Mouse (Mus musculus): ENCODE measurements at regions not wholly inside any gene's neighbourhood (a gene's known extent, or its start where the extent isn't known, plus 50 kb on each side); places are given as distances from the start of the nearest gene placed in this dataset.

DNA sequence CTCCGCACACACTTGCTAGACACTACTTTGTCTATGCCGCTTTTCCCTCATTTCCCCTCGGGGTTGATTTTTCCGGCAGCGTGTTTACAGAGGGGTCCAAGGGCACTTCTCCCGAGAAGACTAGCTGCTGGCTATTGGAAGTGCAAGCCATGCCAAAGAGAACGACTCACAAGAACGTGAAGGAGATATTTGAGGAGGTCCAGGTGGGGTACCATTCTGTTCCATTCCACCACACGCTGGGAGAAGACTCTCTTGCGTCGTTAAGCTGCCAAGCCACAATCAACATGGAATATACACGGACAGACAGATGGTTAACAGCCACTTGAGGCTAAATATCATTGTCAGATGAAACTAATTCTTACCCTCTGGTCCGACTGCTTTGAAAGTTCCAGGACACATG, 144.6 kb upstream of the Fst start:
- H3K27me3 ChIP-seq (ENCODE audit: control insufficient read depth in 1 of 2, insufficient read depth in 2 of 2, low read length in 2 of 2), result no peaks in the 10 kb centered on the region
- no peak overlapping the region for H3K4me3 ChIP-seq (ENCODE audit: control insufficient read depth in 1 of 2, insufficient read depth in 1 of 2, low read depth in 2 of 2, low read length in 2 of 2)
- H3K9ac ChIP-seq (ENCODE audit: control insufficient read depth, low read depth, low read length, poor library complexity, severe bottlenecking), result no peak overlapping the region
- H3K36me3 ChIP-seq (ENCODE audit: control insufficient read depth in 1 of 2, insufficient read depth in 2 of 2, low read length in 2 of 2), result no peaks in the 10 kb centered on the region
- H3K9me3 ChIP-seq (replicated peaks; ENCODE audit: insufficient read depth, low read length), result no peaks in the 10 kb centered on the region
- TF ChIP-seq MAX (IDR thresholded peaks at IDR 0.05; ENCODE audit: low read length) (no peak), ZMIZ1 (IDR thresholded peaks at IDR 0.05; ENCODE audit: low read depth, low read length) (no peak), SIN3A (IDR thresholded peaks at IDR 0.05; ENCODE audit: low read length) (no peak), ETS1 (IDR thresholded peaks at IDR 0.05; ENCODE audit: low read depth, low read length) (no peak), ZNF384 (IDR thresholded peaks at IDR 0.05; ENCODE audit: low read depth, low read length) (no peak), USF2 (IDR thresholded peaks at IDR 0.05; ENCODE audit: borderline replicate concordance in 1 of 2, insufficient read depth in 1 of 2, low read depth in 1 of 2, low read length in 2 of 2) (no peak), TCF12 (IDR thresholded peaks at IDR 0.05; ENCODE audit: low read depth, low read length) (no peak), CHD1 (IDR thresholded peaks at IDR 0.05; ENCODE audit: low read depth, low read length) (no peak), RAD21 (IDR thresholded peaks at IDR 0.05; ENCODE audit: low read depth, low read length) (no peak), TAL1 (IDR thresholded peaks at IDR 0.05; ENCODE audit: low read length) (no peak), POLR2A (IDR thresholded peaks at IDR 0.05; ENCODE audit: control insufficient read depth in 1 of 2, insufficient read depth in 1 of 2, low read depth in 1 of 2, low read length in 2 of 2, poor library complexity in 1 of 2) (no peak), CHD2 (IDR thresholded peaks at IDR 0.05; ENCODE audit: low read length) (no peak), RCOR1 (IDR thresholded peaks at IDR 0.05; ENCODE audit: low read depth, low read length) (no peak), MAFK (IDR thresholded peaks at IDR 0.05; ENCODE audit: borderline replicate concordance, low read depth, low read length) (no peak), ZC3H11A (IDR thresholded peaks at IDR 0.05; ENCODE audit: low read depth, low read length) (no peak)
- no peak overlapping the region for H3K27ac ChIP-seq (ENCODE audit: control insufficient read depth, low read depth, low read length)
- H3K4me1 ChIP-seq (ENCODE audit: control insufficient read depth in 1 of 2, insufficient read depth in 2 of 2, low read length in 2 of 2), result no peaks in the 10 kb centered on the region
- no peak for DNase-seq (ENCODE audit: low read depth, low spot score)
- H3K79me2 ChIP-seq (ENCODE audit: control insufficient read depth, insufficient read depth, low read length, poor library complexity), result no peaks in the 10 kb centered on the region

DNA sequence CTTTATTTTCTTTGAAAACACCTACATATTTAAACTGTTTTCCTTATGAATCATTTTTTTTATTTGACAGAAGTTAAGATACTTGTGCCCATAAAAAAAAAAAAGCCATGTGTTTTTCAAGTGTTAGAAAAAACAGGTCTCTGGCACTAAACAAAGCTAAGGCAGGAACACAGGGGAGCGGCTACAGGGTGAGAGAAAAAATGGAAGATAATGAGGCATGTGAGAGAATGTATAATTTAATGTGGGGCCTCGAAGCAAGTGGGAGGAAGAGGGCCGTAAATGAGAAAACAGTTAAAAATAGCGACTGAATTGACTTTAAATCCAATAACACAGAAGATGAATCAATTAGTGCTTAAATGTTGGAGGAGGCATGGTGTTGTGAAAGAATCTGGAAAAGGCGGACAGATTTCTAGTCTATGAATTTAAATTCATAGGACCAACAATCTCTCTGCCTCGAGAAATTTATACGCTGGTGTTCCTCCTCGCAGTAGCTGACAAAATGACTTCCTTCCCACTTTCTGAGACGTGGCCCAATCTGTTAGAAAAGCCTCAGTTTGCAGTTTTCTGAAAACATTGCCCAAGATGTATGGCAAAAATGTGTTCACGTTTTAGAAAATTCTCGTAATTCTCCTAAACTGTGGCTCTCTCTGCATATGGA, 145.4 kb upstream of the Fst start:
- Histone ChIP-seq H3K4me1 (ENCODE audit: control insufficient read depth in 1 of 2, insufficient read depth in 2 of 2, low read length in 2 of 2) (no peaks in the 10 kb centered on the region), H3K9ac (ENCODE audit: control insufficient read depth, low read depth, low read length, poor library complexity, severe bottlenecking) (no peak overlapping the region), H3K27ac (ENCODE audit: control insufficient read depth, low read depth, low read length) (no peak overlapping the region), H3K36me3 (ENCODE audit: control insufficient read depth in 1 of 2, insufficient read depth in 2 of 2, low read length in 2 of 2) (no peaks in the 10 kb centered on the region), H3K79me2 (ENCODE audit: control insufficient read depth, insufficient read depth, low read length, poor library complexity) (no peaks in the 10 kb centered on the region), H3K9me3 (replicated peaks; ENCODE audit: insufficient read depth, low read length) (no peaks in the 10 kb centered on the region), H3K27me3 (ENCODE audit: control insufficient read depth in 1 of 2, insufficient read depth in 2 of 2, low read length in 2 of 2) (no peaks in the 10 kb centered on the region), H3K4me3 (ENCODE audit: control insufficient read depth in 1 of 2, insufficient read depth in 1 of 2, low read depth in 2 of 2, low read length in 2 of 2) (no peak overlapping the region)
- no peak for DNase-seq (ENCODE audit: low read depth, low spot score)
- TF ChIP-seq ZMIZ1 (IDR thresholded peaks at IDR 0.05; ENCODE audit: low read depth, low read length), result no peak
- no peak for TF ChIP-seq MAZ (IDR thresholded peaks at IDR 0.05; ENCODE audit: low read depth, low read length)
- TF ChIP-seq TCF12 (IDR thresholded peaks at IDR 0.05; ENCODE audit: low read depth, low read length), result no peak
- TF ChIP-seq CTCF (IDR thresholded peaks at IDR 0.05 in 2 of 3, conservative IDR thresholded peaks at IDR 0.05 in 1 of 3; ENCODE audit: control insufficient read depth in 1 of 3, insufficient read depth in 1 of 3, low read depth in 2 of 3, low read length in 3 of 3, poor library complexity in 1 of 3, severe bottlenecking in 1 of 3), result no peak
- no peak for TF ChIP-seq USF2 (IDR thresholded peaks at IDR 0.05; ENCODE audit: borderline replicate concordance in 1 of 2, insufficient read depth in 1 of 2, low read depth in 1 of 2, low read length in 2 of 2)
- TF ChIP-seq ETS1 (IDR thresholded peaks at IDR 0.05; ENCODE audit: low read depth, low read length), result no peak
- TF ChIP-seq GABPA (IDR thresholded peaks at IDR 0.05; ENCODE audit: low read depth, low read length), result no peak
- TF ChIP-seq MEF2A (IDR thresholded peaks at IDR 0.05; ENCODE audit: extremely low read depth, insufficient replicate concordance, low read depth, low read length, poor library complexity, severe bottlenecking), result no peak
- TF ChIP-seq SIN3A (IDR thresholded peaks at IDR 0.05; ENCODE audit: low read length), result no peak

All from MEL (cell line).